21 mouse cellular contexts compared by ENCODE assay signal in genomic region chr17:75603417-75604086, GRCm38 (mm10). TPM values are rescaled to one million over a fixed set of nuclear protein-coding genes. Genes with fewer than 3 reads are reported as not detected.
DNase-seq lines count a peak whose midpoint lies in the region; ATAC-seq and TF ChIP-seq lines count a peak whose summit lies in the region.
"Had no signal": no experiment of that assay in that cellular context is flagged by ENCODE, and none has a peak within 500 bp of the region (broad histone marks: within the 10 kb centered on the region; RNA-seq: fewer than 3 reads in every experiment).

No protein-coding gene starts in this region.

- TF ChIP-seq POLR2A in heart, adult 2 months (IDR thresholded peaks at IDR 0.05; ENCODE audit: insufficient read depth, low read depth, low read length), result no peak

- peak; percentile 66 for DNase-seq in embryo, embryonic 10 days (ENCODE audit: low spot score)
- no peak for DNase-seq in embryo, embryonic 9.5 days (ENCODE audit: extremely low spot score)
- no peak for DNase-seq in midbrain, embryonic 11.5 days (ENCODE audit: low spot score, missing footprints)
- DNase-seq in embryonic facial prominence, embryonic 14.5 days (ENCODE audit: low spot score), result peak; percentile 9
- DNase-seq in yolk sac, embryonic 10.5 days (ENCODE audit: low spot score), result peak; percentile 50
- no peak for DNase-seq in heart, adult 2 months
- no peak for DNase-seq in heart, postnatal 14 days
- DNase-seq: cerebellum, adult 11 months; cerebellum, postnatal 36 days; heart, adult 11 months; kidney, postnatal 10 days had no signal

- peak; percentile 68 for ATAC-seq in midbrain, embryonic 11.5 days (ENCODE audit: low FRiP score)
- no peak for ATAC-seq in midbrain, embryonic 16.5 days
- peak; percentile 33; the same call in 1 of the 2 replicates for ATAC-seq in embryonic facial prominence, embryonic 14.5 days (ENCODE audit: low read depth)
- ATAC-seq: forebrain, embryonic 16.5 days; intestine, embryonic 15.5 days; lung, postnatal 0 days had no signal

- H3K79me2 ChIP-seq in heart, adult 2 months (replicated peaks; ENCODE audit: control insufficient read depth, insufficient read depth, low read length), result no peaks in the 10 kb centered on the region

- no peak for TF ChIP-seq EP300 in heart, adult 2 months (IDR thresholded peaks at IDR 0.05; ENCODE audit: insufficient read depth, low read depth, low read length)

- H3K4me2 ChIP-seq in midbrain, embryonic 11.5 days, result no peak overlapping the region
- H3K4me2 ChIP-seq in midbrain, embryonic 16.5 days (ENCODE audit: low read length), result no peak overlapping the region
- H3K4me2 ChIP-seq in embryonic facial prominence, embryonic 14.5 days (ENCODE audit: low read depth, low read length), result no peak overlapping the region
- H3K4me2 ChIP-seq: heart, embryonic 15.5 days; hindbrain, embryonic 12.5 days; intestine, embryonic 15.5 days; liver, embryonic 15.5 days had no signal

- H3K27me3 ChIP-seq in midbrain, embryonic 11.5 days (ENCODE audit: control insufficient read depth, insufficient read depth, low read length), result no peaks in the 10 kb centered on the region
- H3K27me3 ChIP-seq in midbrain, embryonic 16.5 days (ENCODE audit: control insufficient read depth, insufficient read depth, low read depth, low read length), result no peaks in the 10 kb centered on the region
- no peaks in the 10 kb centered on the region for H3K27me3 ChIP-seq in embryonic facial prominence, embryonic 14.5 days (replicated peaks; ENCODE audit: control insufficient read depth, insufficient read depth, low read length)
- no peaks in the 10 kb centered on the region for H3K27me3 ChIP-seq in heart, adult 2 months (ENCODE audit: control insufficient read depth, insufficient read depth, low read length)
- H3K27me3 ChIP-seq: CH12.LX; heart, embryonic 15.5 days; hindbrain, embryonic 12.5 days; intestine, embryonic 15.5 days; limb, embryonic 13.5 days; liver, embryonic 15.5 days had no signal

- no peak overlapping the region for H3K27ac ChIP-seq in midbrain, embryonic 11.5 days (ENCODE audit: low read depth, low read length)
- no peak overlapping the region for H3K27ac ChIP-seq in midbrain, embryonic 16.5 days (ENCODE audit: low read length)
- no peak overlapping the region for H3K27ac ChIP-seq in embryonic facial prominence, embryonic 14.5 days (replicated peaks; ENCODE audit: low read depth, low read length)
- no peak overlapping the region for H3K27ac ChIP-seq in heart, adult 2 months
- H3K27ac ChIP-seq: heart, embryonic 15.5 days; hindbrain, embryonic 12.5 days; intestine, embryonic 15.5 days; left cerebral cortex, adult 2 months; limb, embryonic 13.5 days; liver, embryonic 15.5 days had no signal

- intact Hi-C loops in heart, adult 2 months (cut with DNase I), result no loop called here
- intact Hi-C loops in heart, postnatal 14 days (cut with DNase I), result no loop called here

- H3K9ac ChIP-seq in midbrain, embryonic 11.5 days (ENCODE audit: low read length), result no peak overlapping the region
- no peak overlapping the region for H3K9ac ChIP-seq in midbrain, embryonic 16.5 days (ENCODE audit: low read depth, low read length)
- H3K9ac ChIP-seq in embryonic facial prominence, embryonic 14.5 days (ENCODE audit: low read depth, low read length), result no peak overlapping the region
- H3K9ac ChIP-seq in heart, adult 2 months (ENCODE audit: low read depth, low read length), result no peak overlapping the region
- H3K9ac ChIP-seq: heart, embryonic 15.5 days; hindbrain, embryonic 12.5 days; intestine, embryonic 15.5 days; limb, embryonic 13.5 days; liver, embryonic 15.5 days had no signal

- no peak overlapping the region for H3K4me3 ChIP-seq in midbrain, embryonic 11.5 days (ENCODE audit: low read depth, low read length)
- H3K4me3 ChIP-seq in midbrain, embryonic 16.5 days (ENCODE audit: low read depth, low read length), result no peak overlapping the region
- H3K4me3 ChIP-seq in embryonic facial prominence, embryonic 14.5 days (ENCODE audit: low read depth, low read length), result no peak overlapping the region
- H3K4me3 ChIP-seq in heart, adult 2 months, result no peak overlapping the region
- H3K4me3 ChIP-seq: heart, embryonic 15.5 days; hindbrain, embryonic 12.5 days; intestine, embryonic 15.5 days; left cerebral cortex, adult 2 months; limb, embryonic 13.5 days; liver, embryonic 15.5 days had no signal

- no peaks in the 10 kb centered on the region for H3K9me3 ChIP-seq in midbrain, embryonic 11.5 days (ENCODE audit: control insufficient read depth, low read length)
- no peaks in the 10 kb centered on the region for H3K9me3 ChIP-seq in midbrain, embryonic 16.5 days (replicated peaks; ENCODE audit: control insufficient read depth, low read length, poor library complexity, severe bottlenecking)
- H3K9me3 ChIP-seq in embryonic facial prominence, embryonic 14.5 days (ENCODE audit: control insufficient read depth, low read length), result no peaks in the 10 kb centered on the region
- H3K9me3 ChIP-seq: heart, embryonic 15.5 days; hindbrain, embryonic 12.5 days; intestine, embryonic 15.5 days; limb, embryonic 13.5 days; liver, embryonic 15.5 days had no signal

- TF ChIP-seq CTCF in heart, adult 2 months (IDR thresholded peaks at IDR 0.05), result no peak

- 22% methylated on average over 4 of the region's 4 CpGs for WGBS in midbrain, embryonic 11.5 days
- 10% methylated on average over 4 of the region's 4 CpGs for WGBS in midbrain, embryonic 16.5 days
- WGBS in embryonic facial prominence, embryonic 14.5 days, result 14% methylated on average over 4 of the region's 4 CpGs
- WGBS in heart, adult 2 months, result 43% methylated on average over 4 of the region's 4 CpGs

- H3K36me3 ChIP-seq in midbrain, embryonic 11.5 days (ENCODE audit: control insufficient read depth, insufficient read depth, low read length), result no peaks in the 10 kb centered on the region
- no peaks in the 10 kb centered on the region for H3K36me3 ChIP-seq in midbrain, embryonic 16.5 days (ENCODE audit: control insufficient read depth, insufficient read depth, low read length)
- H3K36me3 ChIP-seq in embryonic facial prominence, embryonic 14.5 days (ENCODE audit: control insufficient read depth, insufficient read depth, low read length), result no peaks in the 10 kb centered on the region
- H3K36me3 ChIP-seq in heart, adult 2 months (ENCODE audit: control insufficient read depth, insufficient read depth, low read length), result no peaks in the 10 kb centered on the region
- H3K36me3 ChIP-seq: heart, embryonic 15.5 days; hindbrain, embryonic 12.5 days; intestine, embryonic 15.5 days; limb, embryonic 13.5 days; liver, embryonic 15.5 days had no signal

- H3K4me1 ChIP-seq in midbrain, embryonic 11.5 days (ENCODE audit: control insufficient read depth, insufficient read depth, low read length), result peaks cover 6% of the 10 kb centered on the region; the same call in 1 of the 2 replicates
- H3K4me1 ChIP-seq in midbrain, embryonic 16.5 days (ENCODE audit: control insufficient read depth, insufficient read depth, low read length), result no peaks in the 10 kb centered on the region
- no peaks in the 10 kb centered on the region for H3K4me1 ChIP-seq in embryonic facial prominence, embryonic 14.5 days (ENCODE audit: control insufficient read depth, insufficient read depth, low read length)
- H3K4me1 ChIP-seq in heart, adult 2 months (ENCODE audit: control insufficient read depth, insufficient read depth, low read length), result no peaks in the 10 kb centered on the region
- H3K4me1 ChIP-seq: heart, embryonic 15.5 days; intestine, embryonic 15.5 days; limb, embryonic 13.5 days; liver, embryonic 15.5 days had no signal

RNA-seq across cellular contexts. Expression of gene Fam98a, which starts 51.8 kb away (rescaled TPM):
- 8.7 and 9.1 TPM in 2 replicates for polyA plus RNA-seq in midbrain, embryonic 11.5 days (2014; fragmentation: Nextera tagmentation; extraction: Ambion mirVana)
- 24.4 and 26.6 TPM in 2 replicates for polyA plus RNA-seq in midbrain, embryonic 16.5 days (2015; fragmentation: Nextera tagmentation; extraction: Ambion mirVana)
- 12.5 and 16.5 TPM in 2 replicates for polyA plus RNA-seq in embryonic facial prominence, embryonic 14.5 days (2014; fragmentation: Nextera tagmentation; extraction: Ambion mirVana)
- 10 to 100 TPM; 35.9 to 42.6 TPM for total RNA-seq in heart, adult 2 months (2021)
- 14.5 and 24.5 TPM in 2 replicates for polyA plus RNA-seq in heart, adult 2 months (2012; rRNA removed)
- total RNA-seq in heart, postnatal 14 days (2021), result 10 to 100 TPM; 37.4 to 43.2 TPM

Comparison
In these comparisons a context has a peak if more than half of its experiments do, and no peak if none do; other contexts are left out.
1. DNase-seq: peak in embryo, embryonic 10 days (single experiment), embryonic facial prominence, embryonic 14.5 days (single experiment) and yolk sac, embryonic 10.5 days (single experiment); none in embryo, embryonic 9.5 days (single experiment), midbrain, embryonic 11.5 days (single experiment), heart, adult 2 months (0 of 2) and heart, postnatal 14 days (0 of 2).